Mouse (Mus musculus): ENCODE data around the gene Fras1. TPM values are rescaled to one million over a fixed set of nuclear protein-coding genes. Genes with fewer than 3 reads are reported as not detected.

The Fras1 gene
- polyA plus RNA-seq, 1 experiment, result not detected

DNA sequence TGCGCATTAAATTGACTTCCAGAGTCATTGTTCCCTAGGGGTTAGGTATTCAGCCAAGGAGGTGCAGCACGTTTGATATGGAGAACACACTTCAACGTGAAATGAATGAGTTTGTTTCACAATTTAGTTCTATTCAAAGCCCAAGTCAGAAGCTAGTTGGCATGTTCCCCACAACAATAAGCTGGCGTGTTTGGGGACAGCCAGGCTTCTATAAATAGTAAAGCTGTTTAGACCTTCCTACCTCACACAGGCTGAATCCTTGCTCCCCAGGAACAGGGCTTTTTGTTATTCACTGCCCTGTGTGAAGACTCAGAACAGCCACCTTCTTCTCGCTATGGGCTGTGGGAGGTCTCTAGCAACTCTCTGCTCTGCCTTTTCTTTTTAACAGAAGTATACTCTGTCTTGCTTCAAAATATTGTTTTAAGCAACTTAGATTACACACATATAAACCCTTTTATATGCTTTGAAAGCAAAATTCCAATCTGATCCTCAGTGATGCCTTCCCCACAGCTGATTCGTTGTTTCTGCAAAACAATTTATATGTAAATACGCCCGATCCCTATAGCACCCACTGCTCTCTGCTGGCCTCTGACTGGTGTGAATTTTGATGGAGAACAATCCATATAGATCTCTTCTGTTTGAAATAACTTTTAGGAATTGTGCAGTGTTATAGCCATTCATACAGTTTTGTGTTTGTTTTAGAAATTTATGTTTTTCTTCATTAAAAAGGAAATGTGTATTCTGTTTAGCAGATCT is 184.5 kb downstream of the Fras1 start:
- no peak overlapping the region for H3K4me3 ChIP-seq (ENCODE audit: insufficient read depth, low read depth, low read length)
- TF ChIP-seq CTCF (IDR thresholded peaks at IDR 0.05; ENCODE audit: insufficient read depth, low read depth, low read length) (no peak), POLR2A (IDR thresholded peaks at IDR 0.05; ENCODE audit: insufficient read depth, low read depth, low read length) (no peak)
- H3K4me1 ChIP-seq (ENCODE audit: control insufficient read depth, insufficient read depth, low read length), result no peaks in the 10 kb centered on the region
- 50% methylated on average over 8 of the region's 8 CpGs for WGBS
- H3K27ac ChIP-seq (ENCODE audit: insufficient read depth, low read depth, low read length), result no peak overlapping the region

GRCm38 (mm10) chr5:96574586-96574985 is 200.8 kb downstream of the Fras1 start:
- no peak overlapping the region for H3K27ac ChIP-seq (ENCODE audit: insufficient read depth, low read depth, low read length)
- TF ChIP-seq POLR2A (IDR thresholded peaks at IDR 0.05; ENCODE audit: insufficient read depth, low read depth, low read length) (no peak), CTCF (IDR thresholded peaks at IDR 0.05; ENCODE audit: insufficient read depth, low read depth, low read length) (no peak)
- H3K4me1 ChIP-seq (ENCODE audit: control insufficient read depth, insufficient read depth, low read length), result no peaks in the 10 kb centered on the region
- 41% methylated on average over 4 of the region's 4 CpGs for WGBS
- no peak overlapping the region for H3K4me3 ChIP-seq (ENCODE audit: insufficient read depth, low read depth, low read length)

DNA sequence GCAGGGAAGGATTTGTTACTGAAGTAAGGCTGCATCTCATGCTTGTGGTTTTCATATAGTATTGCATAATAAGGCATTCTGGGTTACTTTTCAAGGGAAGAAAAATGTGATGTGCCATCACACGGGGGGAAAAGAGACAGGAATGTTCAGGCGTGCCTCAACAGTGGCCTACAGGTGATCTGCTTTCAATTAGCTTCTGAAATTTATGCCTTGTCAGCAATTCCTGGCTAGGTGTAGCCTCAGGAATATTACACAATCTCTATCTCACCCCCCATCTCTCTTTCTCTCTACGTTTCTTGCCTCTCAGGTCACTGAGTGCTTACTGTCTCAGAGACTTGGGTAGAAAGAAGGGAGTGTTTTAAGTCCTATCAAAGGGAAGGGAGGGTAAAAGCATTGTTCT is 204.9 kb downstream of the Fras1 start:
- WGBS, result 95% methylated on average over 3 of the region's 3 CpGs
- Histone ChIP-seq H3K4me1 (ENCODE audit: control insufficient read depth, insufficient read depth, low read length) (no peaks in the 10 kb centered on the region), H3K27ac (ENCODE audit: insufficient read depth, low read depth, low read length) (no peak overlapping the region), H3K4me3 (ENCODE audit: insufficient read depth, low read depth, low read length) (no peak overlapping the region)
- TF ChIP-seq POLR2A (IDR thresholded peaks at IDR 0.05; ENCODE audit: insufficient read depth, low read depth, low read length) (no peak), CTCF (IDR thresholded peaks at IDR 0.05; ENCODE audit: insufficient read depth, low read depth, low read length) (no peak)

DNA sequence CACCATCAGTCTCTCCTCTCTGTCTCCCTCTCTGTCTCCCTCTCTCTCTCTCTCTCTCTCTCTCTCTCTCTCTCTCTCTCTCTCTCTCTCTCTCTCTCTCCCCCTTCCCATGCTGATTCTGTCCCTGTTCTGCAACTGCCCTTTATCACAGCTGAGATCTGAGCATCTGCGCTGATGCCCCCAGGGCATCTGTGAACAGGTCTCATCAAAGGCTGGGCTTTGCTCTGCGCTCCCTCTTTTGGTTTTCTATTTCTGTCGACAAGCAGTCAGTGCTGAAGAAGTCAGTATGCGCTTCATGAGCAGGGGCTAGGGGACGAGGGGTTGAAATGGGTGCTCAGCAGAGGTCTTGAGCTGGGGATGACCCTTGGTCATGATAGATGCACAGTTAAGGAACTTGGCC is 206.2 kb downstream of the Fras1 start:
- Histone ChIP-seq H3K27ac (ENCODE audit: insufficient read depth, low read depth, low read length) (no peak overlapping the region), H3K4me3 (ENCODE audit: insufficient read depth, low read depth, low read length) (no peak overlapping the region), H3K4me1 (ENCODE audit: control insufficient read depth, insufficient read depth, low read length) (no peaks in the 10 kb centered on the region)
- no peak for TF ChIP-seq POLR2A (IDR thresholded peaks at IDR 0.05; ENCODE audit: insufficient read depth, low read depth, low read length)
- no peak for TF ChIP-seq CTCF (IDR thresholded peaks at IDR 0.05; ENCODE audit: insufficient read depth, low read depth, low read length)
- WGBS, result 72% methylated on average over 5 of the region's 5 CpGs

- no peak overlapping the region for H3K4me3 ChIP-seq (ENCODE audit: insufficient read depth, low read depth, low read length)
- H3K27ac ChIP-seq (ENCODE audit: insufficient read depth, low read depth, low read length), result no peak overlapping the region
- WGBS, result 63% methylated on average over 5 of the region's 5 CpGs
- H3K4me1 ChIP-seq (ENCODE audit: control insufficient read depth, insufficient read depth, low read length), result no peaks in the 10 kb centered on the region
- TF ChIP-seq POLR2A (IDR thresholded peaks at IDR 0.05; ENCODE audit: insufficient read depth, low read depth, low read length), result no peak
- no peak for TF ChIP-seq CTCF (IDR thresholded peaks at IDR 0.05; ENCODE audit: insufficient read depth, low read depth, low read length)
Observed at GRCm38 (mm10) chr5:96584730-96585129, 211.0 kb downstream of the Fras1 start.

DNA sequence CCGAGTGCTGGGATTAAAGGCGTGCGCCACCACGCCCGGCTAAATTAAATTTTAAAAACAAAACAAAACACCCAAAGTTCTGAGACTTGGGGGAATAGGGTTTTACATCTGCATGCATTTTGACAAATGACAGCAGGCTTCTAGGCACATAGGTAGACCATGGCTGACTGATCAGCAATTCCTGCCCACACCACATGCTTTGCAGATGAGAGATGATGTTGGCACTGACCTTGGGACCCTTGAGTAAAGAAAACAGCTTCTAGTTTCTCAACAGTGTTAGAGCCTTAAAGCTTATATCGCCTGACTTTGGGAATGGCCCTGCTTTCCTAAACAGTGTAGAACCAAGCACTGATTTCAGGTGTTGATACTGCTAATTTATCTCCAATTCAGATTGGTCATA is 216.9 kb downstream of the Fras1 start:
- H3K4me1 ChIP-seq (ENCODE audit: control insufficient read depth, insufficient read depth, low read length), result no peaks in the 10 kb centered on the region
- 98% methylated on average over 6 of the region's 6 CpGs for WGBS
- H3K27ac ChIP-seq (ENCODE audit: insufficient read depth, low read depth, low read length), result no peak overlapping the region
- no peak overlapping the region for H3K4me3 ChIP-seq (ENCODE audit: insufficient read depth, low read depth, low read length)
- TF ChIP-seq POLR2A (IDR thresholded peaks at IDR 0.05; ENCODE audit: insufficient read depth, low read depth, low read length) (no peak), CTCF (IDR thresholded peaks at IDR 0.05; ENCODE audit: insufficient read depth, low read depth, low read length) (no peak)

GRCm38 (mm10) chr5:96595793-96596192 is 222.0 kb downstream of the Fras1 start:
- no peaks in the 10 kb centered on the region for H3K4me1 ChIP-seq (ENCODE audit: control insufficient read depth, insufficient read depth, low read length)
- TF ChIP-seq POLR2A (IDR thresholded peaks at IDR 0.05; ENCODE audit: insufficient read depth, low read depth, low read length) (no peak), CTCF (IDR thresholded peaks at IDR 0.05; ENCODE audit: insufficient read depth, low read depth, low read length) (no peak)
- WGBS, result 91% methylated on average over 5 of the region's 5 CpGs
- H3K27ac ChIP-seq (ENCODE audit: insufficient read depth, low read depth, low read length), result no peak overlapping the region
- H3K4me3 ChIP-seq (ENCODE audit: insufficient read depth, low read depth, low read length), result no peak overlapping the region

GRCm38 (mm10) chr5:96603974-96604769 is 230.4 kb downstream of the Fras1 start:
- H3K4me3 ChIP-seq (ENCODE audit: insufficient read depth, low read depth, low read length), result no peak overlapping the region
- WGBS, result 75% methylated on average over 7 of the region's 7 CpGs
- TF ChIP-seq CTCF (IDR thresholded peaks at IDR 0.05; ENCODE audit: insufficient read depth, low read depth, low read length), result no peak
- no peak overlapping the region for H3K27ac ChIP-seq (ENCODE audit: insufficient read depth, low read depth, low read length)
- H3K4me1 ChIP-seq (ENCODE audit: control insufficient read depth, insufficient read depth, low read length), result no peaks in the 10 kb centered on the region

DNA sequence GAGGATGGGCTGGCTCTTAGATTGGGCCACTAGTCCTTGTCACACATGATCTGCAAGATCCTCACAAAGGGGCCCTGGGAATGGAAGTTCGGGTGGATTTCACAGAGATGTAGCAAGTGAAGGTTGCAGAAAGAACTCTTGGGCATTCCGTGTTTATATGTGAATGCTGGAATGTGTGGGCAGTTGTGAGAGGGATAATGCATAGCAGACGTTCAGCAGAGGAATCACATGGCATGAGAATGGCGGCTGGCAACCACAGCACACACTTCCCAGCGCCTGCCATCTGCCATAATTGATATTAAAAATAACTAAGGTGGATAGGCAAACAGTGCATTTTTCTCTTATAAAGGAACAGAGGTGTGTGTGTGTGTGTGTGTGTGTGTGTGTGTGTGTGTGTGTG is 234.3 kb downstream of the Fras1 start:
- no peaks in the 10 kb centered on the region for H3K4me1 ChIP-seq (ENCODE audit: control insufficient read depth, insufficient read depth, low read length)
- H3K4me3 ChIP-seq (ENCODE audit: insufficient read depth, low read depth, low read length), result no peak overlapping the region
- TF ChIP-seq POLR2A (IDR thresholded peaks at IDR 0.05; ENCODE audit: insufficient read depth, low read depth, low read length), result no peak
- no peak for TF ChIP-seq CTCF (IDR thresholded peaks at IDR 0.05; ENCODE audit: insufficient read depth, low read depth, low read length)
- H3K27ac ChIP-seq (ENCODE audit: insufficient read depth, low read depth, low read length), result no peak overlapping the region
- WGBS, result 85% methylated on average over 5 of the region's 5 CpGs

All from olfactory bulb, adult 2 months (tissue).